Mouse (Mus musculus) liver, postnatal 0 days (tissue): ENCODE data around the gene Ppa2. TPM values are rescaled to one million over a fixed set of nuclear protein-coding genes. Genes with fewer than 3 reads are reported as not detected.

Source experiments
- ATAC-seq: fragments of 200-750 bp; cut with Nextera tagmentation; 2 replicates; pipeline ENCODE4 v1.8.0; 2017; ENCODE audit warnings: mild to moderate bottlenecking, moderate library complexity
- DNase-seq: peaks from one replicate; pipeline ENCODE4 v3.0.0-alpha.2; 2016
- H3K27ac ChIP-seq: fragments of 300-500 bp; sonication (generic); 2 replicates; pipeline ENCODE4 v1.5.1; 2014; ENCODE audit warnings: antibody characterized with exemption, moderate library complexity, mild to moderate bottlenecking, low read depth
- H3K27me3 ChIP-seq: fragments of 300-500 bp; sonication (generic); 2 replicates; pipeline ENCODE4 v1.6.1; 2014; ENCODE audit warnings: low read length, control low read depth, mixed read lengths; ENCODE audit not compliant: insufficient read depth
- H3K36me3 ChIP-seq: fragments of 300-500 bp; sonication (generic); replicated peaks from 2 replicates; pipeline ENCODE4 v1.6.1; 2014; ENCODE audit warnings: mild to moderate bottlenecking, control low read depth, low read length, moderate library complexity, mixed read lengths; ENCODE audit not compliant: insufficient read depth
- H3K4me1 ChIP-seq: fragments of 300-500 bp; sonication (generic); 2 replicates; pipeline ENCODE4 v1.6.1; 2014; ENCODE audit warnings: antibody characterized with exemption, mild to moderate bottlenecking, control low read depth; ENCODE audit not compliant: insufficient read depth
- H3K4me2 ChIP-seq: fragments of 300-500 bp; sonication (generic); 2 replicates; pipeline ENCODE4 v1.6.1; 2014; ENCODE audit warnings: low read depth, mild to moderate bottlenecking, low read length, moderate library complexity, mixed read lengths
- H3K4me3 ChIP-seq: fragments of 300-500 bp; sonication (generic); 2 replicates; pipeline ENCODE4 v1.5.1; 2014; ENCODE audit warnings: low read depth, low read length
- H3K9ac ChIP-seq: fragments of 300-500 bp; sonication (generic); replicated peaks from 2 replicates; pipeline ENCODE4 v1.6.1; 2014; ENCODE audit warnings: mild to moderate bottlenecking, moderate library complexity
- H3K9me3 ChIP-seq: fragments of 300-500 bp; sonication (generic); 2 replicates; pipeline ENCODE4 v1.6.1; 2016; ENCODE audit warnings: mild to moderate bottlenecking, control low read depth, low read length, mixed read lengths
- CTCF ChIP-seq: sonication (generic); IDR thresholded peaks from 2 replicates; pipeline ENCODE4 v1.5.1; 2016; ENCODE audit warnings: antibody characterized with exemption, low read depth
- EP300 ChIP-seq: IDR thresholded peaks from 2 replicates; pipeline ENCODE4 v1.6.1; 2016; ENCODE audit warnings: antibody characterized with exemption, low read depth, mild to moderate bottlenecking
- WGBS: fragments of 180-500 bp; shearing (Covaris S2); extraction: QIAGEN DNeasy Blood & Tissue Kit; methylation state at CpG from one replicate; pipeline ENCODE4 v1.1.7; 2014; ENCODE audit not compliant: insufficient replicate concordance; 5-methylcytosine and 5-hydroxymethylcytosine counted together
- polyA plus RNA-seq: library from polyadenylated mRNA; unstranded; fragments of >200 nt; fragmentation: Nextera tagmentation; extraction: Ambion mirVana; gene quantifications from 2 replicates; pipeline ENCODE4 v1.2.1, GENCODE M21; 2015

The Ppa2 gene
- polyA plus RNA-seq, 1 experiment from 2014 or later, result 52.2 TPM

GRCm38 (mm10) chr3:133414747-133415146, 104.8 kb downstream of the Ppa2 start:
- Histone ChIP-seq H3K4me2 (no peak overlapping the region), H3K27ac (no peak overlapping the region), H3K4me1 (no peaks in the 10 kb centered on the region), H3K36me3 (no peaks in the 10 kb centered on the region), H3K27me3 (no peaks in the 10 kb centered on the region), H3K9ac (no peak overlapping the region), H3K4me3 (no peak overlapping the region), H3K9me3 (no peaks in the 10 kb centered on the region)
- ATAC-seq, result no peak
- TF ChIP-seq EP300 (no peak), CTCF (no peak)
- DNase-seq, result no peak
- WGBS, result 70% methylated on average over 4 of the region's 4 CpGs

DNA sequence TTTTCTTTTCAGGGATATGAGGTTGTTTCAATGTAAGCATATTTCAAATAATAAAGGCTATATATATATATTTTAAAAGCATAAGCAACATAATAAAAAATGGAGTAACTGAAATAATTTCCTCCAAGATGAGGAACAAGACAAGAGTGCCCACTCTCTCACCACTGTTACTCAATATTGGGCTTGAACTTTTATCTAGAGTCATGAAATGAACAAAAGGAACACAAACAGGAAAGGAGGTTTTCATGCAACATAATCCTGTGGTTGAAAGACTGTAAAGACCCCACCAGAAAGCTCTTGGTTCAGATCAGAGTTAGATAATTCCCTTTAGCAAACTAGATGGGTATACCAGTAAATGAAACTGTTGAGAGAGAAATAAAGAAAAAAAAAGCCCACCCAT, 113.2 kb downstream of the Ppa2 start:
- H3K27me3 ChIP-seq, result no peaks in the 10 kb centered on the region
- H3K9ac ChIP-seq, result no peak overlapping the region
- H3K9me3 ChIP-seq, result no peaks in the 10 kb centered on the region
- TF ChIP-seq CTCF, result no peak
- no peak for TF ChIP-seq EP300
- H3K27ac ChIP-seq, result no peak overlapping the region
- DNase-seq (no peak), ATAC-seq (no peak)
- H3K4me3 ChIP-seq, result no peak overlapping the region
- no peaks in the 10 kb centered on the region for H3K36me3 ChIP-seq
- H3K4me1 ChIP-seq, result no peaks in the 10 kb centered on the region
- H3K4me2 ChIP-seq, result no peak overlapping the region

Other genes with a start within 250 kb of the Ppa2 start
- gene Ints12, start 218.3 kb upstream of the Ppa2 start, polyA plus RNA-seq, result 7.9 and 9.0 TPM in 2 replicates
- 1.4 and 1.6 TPM in 2 replicates for gene Gstcd, start 218.1 kb upstream of the Ppa2 start, polyA plus RNA-seq
- gene Arhgef38, start 75.2 kb upstream of the Ppa2 start, polyA plus RNA-seq, result 0.01 and 0.04 TPM in 2 replicates
- gene Tet2, start 235.0 kb downstream of the Ppa2 start, polyA plus RNA-seq, result 3.9 and 4.3 TPM in 2 replicates